Mouse (Mus musculus): ENCODE data around the gene Med22. TPM values are rescaled to one million over a fixed set of nuclear protein-coding genes. Genes with fewer than 3 reads are reported as not detected.

Gene Med22
- polyA plus RNA-seq (2014; fragmentation: Illumina TruSeq; extraction: RNeasy Lipid Tissue Mini Kit (QIAGEN cat#74804); ENCODE audit: low read depth, low replicate concordance) = 8.1 TPM

DNA sequence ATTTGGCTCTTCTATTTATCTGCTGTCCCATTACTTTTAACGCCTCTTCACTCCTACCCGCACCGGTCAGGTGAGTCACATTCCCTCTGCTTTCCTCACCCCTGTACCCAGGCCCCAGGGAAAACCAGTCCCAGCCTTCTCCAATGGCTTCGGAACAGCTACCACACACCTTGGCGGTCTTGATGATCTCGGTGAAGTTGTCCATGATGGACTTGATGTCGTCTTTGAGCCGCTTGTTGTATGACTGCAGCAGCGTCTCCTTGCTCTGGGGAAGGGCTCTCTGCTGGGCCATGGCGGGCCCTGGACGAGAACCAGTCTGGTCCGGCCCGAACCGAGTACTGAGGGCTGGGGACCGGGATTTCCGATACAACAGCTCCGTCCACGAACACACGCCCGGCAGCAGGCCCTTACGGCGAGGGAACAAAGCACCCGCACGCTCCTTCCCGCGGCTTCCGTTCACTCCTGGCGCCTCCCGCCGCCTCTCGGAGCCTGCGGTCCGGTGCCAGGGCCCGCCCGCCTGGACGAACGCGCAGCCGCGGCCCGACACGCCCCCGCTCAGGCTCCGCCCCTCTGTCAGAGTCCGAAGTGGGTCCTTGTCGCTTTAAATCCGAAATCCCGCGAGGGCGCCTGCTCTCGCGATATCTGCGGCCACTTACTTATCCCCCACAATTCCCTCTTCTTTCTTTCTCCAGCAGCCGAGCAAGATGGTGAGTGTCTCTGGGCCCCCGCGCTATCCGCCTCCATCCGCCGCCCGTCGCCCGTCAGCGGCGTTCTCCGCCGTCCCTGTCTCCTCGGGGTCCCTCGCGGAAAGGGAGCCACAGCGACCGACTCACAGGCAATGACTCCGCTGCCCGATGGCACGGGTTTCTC is at the start of gene Med22, which contains the start of gene Rpl7a:
TSS of gene Med22 (minus strand) at position 554 of the 870 bp plus-strand sequence.
TSS of gene Rpl7a (plus strand) at position 641 of the 870 bp plus-strand sequence.

GRCm38 (mm10) chr2:26933304-26934055 is 23.0 kb upstream of the Med22 start, which contains the start of the genes Surf4 and Stkld1:
Surf4 (minus strand) TSS chr2:26933928.
Stkld1 (plus strand) TSS chr2:26934047.

GRCm38 (mm10) chr2:26915927-26916728 is 5.7 kb upstream of the Med22 start, which contains the start of the genes Surf2 and Surf1:
Surf2 (plus strand) TSS chr2:26916367.
Surf1 (minus strand) TSS chr2:26916530.

DNA sequence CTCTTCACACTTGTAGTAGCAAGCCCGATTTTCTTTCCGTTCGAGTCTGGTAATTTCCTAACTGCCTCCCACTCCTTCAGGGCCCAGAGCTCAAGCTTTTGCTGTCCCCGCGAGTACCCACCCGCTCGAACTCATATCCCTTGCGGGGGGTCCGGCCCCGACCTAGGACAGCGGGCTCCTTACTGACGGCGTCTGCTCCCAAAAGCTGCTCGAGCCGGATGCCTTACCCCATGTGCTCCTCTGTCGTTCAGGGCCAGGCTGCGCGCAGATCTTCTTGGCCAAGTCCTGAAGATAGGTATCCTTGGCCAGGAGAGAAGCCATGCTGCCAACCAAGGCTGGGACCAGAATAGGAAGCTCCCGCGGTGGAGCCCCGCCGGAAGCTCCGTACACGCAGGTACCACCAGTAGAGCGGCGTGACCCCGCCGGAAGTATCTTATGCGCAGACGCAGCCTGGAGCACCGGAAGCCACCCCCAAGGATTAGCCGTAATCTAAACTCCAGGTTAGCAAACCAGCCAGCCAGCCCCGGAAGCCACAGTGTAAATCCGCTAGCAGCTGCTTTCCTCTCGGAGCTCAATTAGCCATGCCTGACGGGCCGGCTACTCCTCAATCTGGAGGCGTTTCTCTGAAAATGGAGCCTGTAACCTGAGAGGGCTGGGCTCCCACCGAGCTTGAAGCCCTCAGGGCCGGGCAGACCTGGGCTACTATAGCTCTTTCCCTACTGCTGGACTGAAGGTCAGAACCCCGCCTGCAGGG is 7.8 kb downstream of the Med22 start, which contains the start of gene Surf6:
TSS of gene Surf6 (minus strand) at position 413 of the 754 bp plus-strand sequence.

DNA sequence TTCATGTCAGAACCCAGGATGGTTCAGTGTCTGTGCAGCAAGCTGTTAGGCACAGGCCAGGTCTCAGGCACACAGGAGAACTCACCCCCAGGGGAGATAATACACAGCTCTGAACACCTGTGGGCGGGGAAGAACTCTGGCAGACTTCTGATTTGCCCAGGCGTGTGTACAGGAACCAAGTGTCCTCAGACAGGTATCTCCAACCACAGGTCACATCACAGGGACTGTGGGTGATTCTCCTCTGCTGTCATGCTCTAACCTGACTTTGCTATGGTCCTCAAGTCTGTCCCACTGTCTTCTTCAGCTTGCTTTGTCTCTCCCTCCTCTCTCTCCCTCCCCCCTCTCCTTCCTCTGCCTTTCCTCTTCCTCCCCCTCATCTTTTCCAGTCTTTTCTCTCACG is 45.6 kb downstream of the Med22 start, which contains the start of gene Abo:
TSS of gene Abo (minus strand) at position 101 of the 400 bp plus-strand sequence.

Other genes starting within 250 kb of the Med22 start
- gene Lcn4, start 239.4 kb downstream of the Med22 start, polyA plus RNA-seq (2014; fragmentation: Illumina TruSeq; extraction: RNeasy Lipid Tissue Mini Kit (QIAGEN cat#74804); ENCODE audit: low read depth, low replicate concordance) = not detected
- gene Abo, start 45.7 kb downstream of the Med22 start, polyA plus RNA-seq (2014; fragmentation: Illumina TruSeq; extraction: RNeasy Lipid Tissue Mini Kit (QIAGEN cat#74804); ENCODE audit: low read depth, low replicate concordance) = 5.7 TPM
- gene Surf6, start 7.8 kb downstream of the Med22 start, polyA plus RNA-seq (2014; fragmentation: Illumina TruSeq; extraction: RNeasy Lipid Tissue Mini Kit (QIAGEN cat#74804); ENCODE audit: low read depth, low replicate concordance) = 11.2 TPM
- 58.1 TPM for gene Rpl7a, start 87 bp upstream of the Med22 start, polyA plus RNA-seq (2014; fragmentation: Illumina TruSeq; extraction: RNeasy Lipid Tissue Mini Kit (QIAGEN cat#74804); ENCODE audit: low read depth, low replicate concordance)
- gene Surf2, start 5.7 kb upstream of the Med22 start, polyA plus RNA-seq (2014; fragmentation: Illumina TruSeq; extraction: RNeasy Lipid Tissue Mini Kit (QIAGEN cat#74804); ENCODE audit: low read depth, low replicate concordance) = 10.4 TPM
- gene Surf1, start 5.9 kb upstream of the Med22 start, polyA plus RNA-seq (2014; fragmentation: Illumina TruSeq; extraction: RNeasy Lipid Tissue Mini Kit (QIAGEN cat#74804); ENCODE audit: low read depth, low replicate concordance) = 55.3 TPM
- 77.8 TPM for gene Surf4, start 23.3 kb upstream of the Med22 start, polyA plus RNA-seq (2014; fragmentation: Illumina TruSeq; extraction: RNeasy Lipid Tissue Mini Kit (QIAGEN cat#74804); ENCODE audit: low read depth, low replicate concordance)
- gene Stkld1, start 23.4 kb upstream of the Med22 start, polyA plus RNA-seq (2014; fragmentation: Illumina TruSeq; extraction: RNeasy Lipid Tissue Mini Kit (QIAGEN cat#74804); ENCODE audit: low read depth, low replicate concordance) = not detected
- gene Rexo4, start 53.7 kb upstream of the Med22 start, polyA plus RNA-seq (2014; fragmentation: Illumina TruSeq; extraction: RNeasy Lipid Tissue Mini Kit (QIAGEN cat#74804); ENCODE audit: low read depth, low replicate concordance) = 56.8 TPM
- gene Adamts13, start 62.7 kb upstream of the Med22 start, polyA plus RNA-seq (2014; fragmentation: Illumina TruSeq; extraction: RNeasy Lipid Tissue Mini Kit (QIAGEN cat#74804); ENCODE audit: low read depth, low replicate concordance) = 0.16 TPM
- gene Cacfd1, start 99.2 kb upstream of the Med22 start, polyA plus RNA-seq (2014; fragmentation: Illumina TruSeq; extraction: RNeasy Lipid Tissue Mini Kit (QIAGEN cat#74804); ENCODE audit: low read depth, low replicate concordance) = 25.0 TPM
- gene Slc2a6, start 117.3 kb upstream of the Med22 start, polyA plus RNA-seq (2014; fragmentation: Illumina TruSeq; extraction: RNeasy Lipid Tissue Mini Kit (QIAGEN cat#74804); ENCODE audit: low read depth, low replicate concordance) = not detected
- not detected for gene Mymk, start 161.5 kb upstream of the Med22 start, polyA plus RNA-seq (2014; fragmentation: Illumina TruSeq; extraction: RNeasy Lipid Tissue Mini Kit (QIAGEN cat#74804); ENCODE audit: low read depth, low replicate concordance)
- gene Adamtsl2, start 168.7 kb upstream of the Med22 start, polyA plus RNA-seq (2014; fragmentation: Illumina TruSeq; extraction: RNeasy Lipid Tissue Mini Kit (QIAGEN cat#74804); ENCODE audit: low read depth, low replicate concordance) = not detected
- gene Fam163b, start 231.8 kb upstream of the Med22 start, polyA plus RNA-seq (2014; fragmentation: Illumina TruSeq; extraction: RNeasy Lipid Tissue Mini Kit (QIAGEN cat#74804); ENCODE audit: low read depth, low replicate concordance) = not detected

Measured in sigmoid colon, adult 10 weeks (tissue).